Mouse (Mus musculus): ENCODE data around the gene Insr. TPM values are rescaled to one million over a fixed set of nuclear protein-coding genes. Genes with fewer than 3 reads are reported as not detected.

Insr gene
- total and polyA plus RNA-seq, 2 experiments from 2014 or later: 51.4 to 125 TPM

GRCm38 (mm10) chr8:3279721-3280077 lies 282 bp upstream of the Insr start:
- Histone ChIP-seq H3K27me3 (ENCODE audit: control insufficient read depth, insufficient read depth, low read length) (no peaks in the 10 kb centered on the region), H3K27ac (ENCODE audit: low read depth) (peak overlapping the region; percentile 14; the same call in 1 of the 2 replicates), H3K4me3 (ENCODE audit: low read depth, low read length) (peak overlapping the region; percentile 81), H3K4me2 (ENCODE audit: low read depth, low read length) (peak overlapping the region; percentile 81), H3K9me3 (replicated peaks; ENCODE audit: control insufficient read depth, low read length) (no peaks in the 10 kb centered on the region), H3K9ac (replicated peaks; ENCODE audit: low read depth, low read length) (peak overlapping the region; percentile 41), H3K36me3 (replicated peaks; ENCODE audit: control insufficient read depth, insufficient read depth, low read length) (0 out of 2 replicates have a peak, but pooled peaks cover 8% of the 10 kb centered on the region), H3K4me1 (ENCODE audit: control insufficient read depth, insufficient read depth) (peaks cover 43% of the 10 kb centered on the region)
- TF ChIP-seq EP300 (IDR thresholded peaks at IDR 0.05; ENCODE audit: low read depth) (no peak), CTCF (IDR thresholded peaks at IDR 0.05; ENCODE audit: low read depth) (no peak)
- under 1% methylated on average over 18 of the region's 18 CpGs for WGBS
- no peak for ATAC-seq (ENCODE audit: insufficient read depth, low read depth)
- no peak for DNase-seq (ENCODE audit: low spot score)

DNA sequence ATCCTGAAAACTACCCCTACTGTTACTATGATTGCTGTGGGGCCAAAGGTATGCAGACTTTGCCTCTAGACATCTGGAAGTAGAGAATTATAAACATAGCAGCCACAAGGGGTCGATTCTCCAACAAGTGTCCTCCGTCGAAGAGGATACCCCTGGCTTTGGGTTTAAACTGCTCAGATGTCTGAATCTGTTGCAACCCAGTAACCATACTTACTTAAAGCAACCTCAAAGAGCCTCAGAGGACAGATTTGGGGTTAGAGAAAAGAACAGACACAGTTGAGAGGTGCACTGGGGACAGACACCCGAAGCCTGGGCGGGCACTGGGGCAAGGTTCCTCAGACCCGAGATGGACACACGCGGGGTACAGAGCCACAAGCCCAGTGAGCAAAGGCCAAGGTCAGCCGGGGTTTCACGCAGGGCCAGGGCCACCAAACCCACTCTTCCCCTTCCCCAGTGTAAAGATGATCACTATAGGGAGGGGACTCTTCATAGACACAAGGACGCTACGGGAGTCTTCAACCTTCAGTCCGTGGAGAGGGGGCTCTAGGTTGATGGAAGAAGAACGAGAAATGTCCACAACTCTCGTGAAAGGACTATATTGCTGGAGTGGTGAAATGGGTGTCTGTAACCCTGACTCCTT lies 1.1 kb downstream of the Insr start:
- peaks cover 45% of the 10 kb centered on the region for H3K4me1 ChIP-seq (ENCODE audit: control insufficient read depth, insufficient read depth)
- ATAC-seq (ENCODE audit: insufficient read depth, low read depth): peak; percentile 21
- H3K36me3 ChIP-seq (replicated peaks; ENCODE audit: control insufficient read depth, insufficient read depth, low read length): 0 out of 2 replicates have a peak, but pooled peaks cover 12% of the 10 kb centered on the region
- WGBS: 12% methylated on average over 15 of the region's 15 CpGs
- H3K27me3 ChIP-seq (ENCODE audit: control insufficient read depth, insufficient read depth, low read length): no peaks in the 10 kb centered on the region
- H3K9me3 ChIP-seq (replicated peaks; ENCODE audit: control insufficient read depth, low read length): no peaks in the 10 kb centered on the region
- peak; percentile 77 for DNase-seq (ENCODE audit: low spot score)
- TF ChIP-seq CTCF (IDR thresholded peaks at IDR 0.05; ENCODE audit: low read depth) (peak; percentile 36), EP300 (IDR thresholded peaks at IDR 0.05; ENCODE audit: low read depth) (no peak)
- H3K4me2 ChIP-seq (ENCODE audit: low read depth, low read length): peak overlapping the region; percentile 81
- H3K27ac ChIP-seq (ENCODE audit: low read depth): peak overlapping the region; percentile 92
- H3K9ac ChIP-seq (replicated peaks; ENCODE audit: low read depth, low read length): peak overlapping the region; percentile 91
- peak overlapping the region; percentile 81 for H3K4me3 ChIP-seq (ENCODE audit: low read depth, low read length)

GRCm38 (mm10) chr8:3277266-3277665 lies 2.2 kb downstream of the Insr start:
- Histone ChIP-seq H3K4me3 (ENCODE audit: low read depth, low read length) (peak overlapping the region; percentile 81), H3K27me3 (ENCODE audit: control insufficient read depth, insufficient read depth, low read length) (no peaks in the 10 kb centered on the region), H3K4me1 (ENCODE audit: control insufficient read depth, insufficient read depth) (peaks cover 45% of the 10 kb centered on the region), H3K27ac (ENCODE audit: low read depth) (no peak overlapping the region), H3K9ac (replicated peaks; ENCODE audit: low read depth, low read length) (no peak overlapping the region), H3K4me2 (ENCODE audit: low read depth, low read length) (peak overlapping the region; percentile 81), H3K9me3 (replicated peaks; ENCODE audit: control insufficient read depth, low read length) (no peaks in the 10 kb centered on the region), H3K36me3 (replicated peaks; ENCODE audit: control insufficient read depth, insufficient read depth, low read length) (0 out of 2 replicates have a peak, but pooled peaks cover 12% of the 10 kb centered on the region)
- TF ChIP-seq EP300 (IDR thresholded peaks at IDR 0.05; ENCODE audit: low read depth) (no peak), CTCF (IDR thresholded peaks at IDR 0.05; ENCODE audit: low read depth) (no peak)
- ATAC-seq (ENCODE audit: insufficient read depth, low read depth) (no peak), DNase-seq (ENCODE audit: low spot score) (no peak)
- 81% methylated on average over 9 of the region's 9 CpGs for WGBS

DNA sequence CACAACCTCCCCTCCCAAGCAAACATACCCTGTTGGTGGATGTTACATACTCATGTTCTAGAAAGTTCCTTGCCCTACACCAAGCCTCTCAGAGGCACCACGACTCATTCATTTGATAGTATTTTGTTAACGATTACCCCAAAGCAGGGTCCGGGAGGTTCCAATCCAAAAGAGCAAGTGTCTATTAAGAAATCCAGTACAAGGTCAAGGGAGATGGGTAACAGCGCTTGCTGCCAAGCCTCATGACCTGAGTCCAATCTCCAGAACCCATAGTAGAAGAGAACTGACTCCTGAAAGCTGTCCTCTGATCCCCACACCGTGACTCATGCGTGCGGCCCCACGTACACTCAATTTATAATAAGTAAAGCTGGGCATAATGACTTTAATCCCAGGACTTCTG lies 3.4 kb downstream of the Insr start:
- Histone ChIP-seq H3K27me3 (ENCODE audit: control insufficient read depth, insufficient read depth, low read length) (no peaks in the 10 kb centered on the region), H3K4me2 (ENCODE audit: low read depth, low read length) (peak overlapping the region; percentile 0; the same call in 1 of the 2 replicates), H3K9me3 (replicated peaks; ENCODE audit: control insufficient read depth, low read length) (no peaks in the 10 kb centered on the region), H3K27ac (ENCODE audit: low read depth) (no peak overlapping the region), H3K9ac (replicated peaks; ENCODE audit: low read depth, low read length) (no peak overlapping the region), H3K4me3 (ENCODE audit: low read depth, low read length) (no peak overlapping the region), H3K4me1 (ENCODE audit: control insufficient read depth, insufficient read depth) (peaks cover 45% of the 10 kb centered on the region), H3K36me3 (replicated peaks; ENCODE audit: control insufficient read depth, insufficient read depth, low read length) (0 out of 2 replicates have a peak, but pooled peaks cover 12% of the 10 kb centered on the region)
- DNase-seq (ENCODE audit: low spot score): no peak
- ATAC-seq (ENCODE audit: insufficient read depth, low read depth): no peak
- TF ChIP-seq CTCF (IDR thresholded peaks at IDR 0.05; ENCODE audit: low read depth) (no peak), EP300 (IDR thresholded peaks at IDR 0.05; ENCODE audit: low read depth) (no peak)
- 94% methylated on average over 8 of the region's 8 CpGs for WGBS

DNA sequence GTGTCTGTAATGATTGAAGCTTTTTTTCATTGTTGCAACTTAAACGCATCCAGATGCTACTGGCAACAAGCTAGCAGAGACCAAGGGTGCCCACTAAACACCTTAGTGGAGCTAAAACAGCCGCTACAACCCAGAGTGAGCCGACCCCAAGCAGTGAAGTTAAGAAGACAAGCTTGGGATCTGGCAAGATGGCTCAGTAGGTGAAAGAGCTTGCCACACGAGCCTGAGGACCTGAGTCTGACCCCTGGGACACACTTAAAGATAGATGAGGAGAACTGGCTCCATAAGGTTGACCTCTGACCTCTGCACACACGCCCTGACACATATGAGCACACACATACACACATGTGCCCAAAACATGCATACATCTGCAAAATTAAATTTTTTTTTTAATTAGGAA lies 4.2 kb downstream of the Insr start:
- Histone ChIP-seq H3K9me3 (replicated peaks; ENCODE audit: control insufficient read depth, low read length) (no peaks in the 10 kb centered on the region), H3K9ac (replicated peaks; ENCODE audit: low read depth, low read length) (no peak overlapping the region), H3K4me2 (ENCODE audit: low read depth, low read length) (no peak overlapping the region), H3K36me3 (replicated peaks; ENCODE audit: control insufficient read depth, insufficient read depth, low read length) (0 out of 2 replicates have a peak, but pooled peaks cover 12% of the 10 kb centered on the region), H3K27me3 (ENCODE audit: control insufficient read depth, insufficient read depth, low read length) (no peaks in the 10 kb centered on the region), H3K4me1 (ENCODE audit: control insufficient read depth, insufficient read depth) (peaks cover 49% of the 10 kb centered on the region), H3K27ac (ENCODE audit: low read depth) (no peak overlapping the region), H3K4me3 (ENCODE audit: low read depth, low read length) (no peak overlapping the region)
- ATAC-seq (ENCODE audit: insufficient read depth, low read depth): no peak
- no peak for DNase-seq (ENCODE audit: low spot score)
- WGBS: 63% methylated on average over 5 of the region's 5 CpGs
- no peak for TF ChIP-seq CTCF (IDR thresholded peaks at IDR 0.05; ENCODE audit: low read depth)
- no peak for TF ChIP-seq EP300 (IDR thresholded peaks at IDR 0.05; ENCODE audit: low read depth)

- no peak overlapping the region for H3K27ac ChIP-seq (ENCODE audit: low read depth)
- peaks cover 52% of the 10 kb centered on the region for H3K4me1 ChIP-seq (ENCODE audit: control insufficient read depth, insufficient read depth)
- no peaks in the 10 kb centered on the region for H3K27me3 ChIP-seq (ENCODE audit: control insufficient read depth, insufficient read depth, low read length)
- DNase-seq (ENCODE audit: low spot score) (no peak), ATAC-seq (ENCODE audit: insufficient read depth, low read depth) (no peak)
- no peak overlapping the region for H3K4me3 ChIP-seq (ENCODE audit: low read depth, low read length)
- TF ChIP-seq CTCF (IDR thresholded peaks at IDR 0.05; ENCODE audit: low read depth) (no peak), EP300 (IDR thresholded peaks at IDR 0.05; ENCODE audit: low read depth) (no peak)
- 78% methylated on average over 3 of the region's 3 CpGs for WGBS
- H3K9me3 ChIP-seq (replicated peaks; ENCODE audit: control insufficient read depth, low read length): no peaks in the 10 kb centered on the region
- H3K4me2 ChIP-seq (ENCODE audit: low read depth, low read length): no peak overlapping the region
- peaks cover 14% of the 10 kb centered on the region; the same call in 1 of the 2 replicates for H3K36me3 ChIP-seq (replicated peaks; ENCODE audit: control insufficient read depth, insufficient read depth, low read length)
- no peak overlapping the region for H3K9ac ChIP-seq (replicated peaks; ENCODE audit: low read depth, low read length)
Measured at GRCm38 (mm10) chr8:3273799-3274198, 5.6 kb downstream of the Insr start.
